Mouse (Mus musculus): ENCODE measurements around the gene Ap4m1.

The Ap4m1 gene

DNA sequence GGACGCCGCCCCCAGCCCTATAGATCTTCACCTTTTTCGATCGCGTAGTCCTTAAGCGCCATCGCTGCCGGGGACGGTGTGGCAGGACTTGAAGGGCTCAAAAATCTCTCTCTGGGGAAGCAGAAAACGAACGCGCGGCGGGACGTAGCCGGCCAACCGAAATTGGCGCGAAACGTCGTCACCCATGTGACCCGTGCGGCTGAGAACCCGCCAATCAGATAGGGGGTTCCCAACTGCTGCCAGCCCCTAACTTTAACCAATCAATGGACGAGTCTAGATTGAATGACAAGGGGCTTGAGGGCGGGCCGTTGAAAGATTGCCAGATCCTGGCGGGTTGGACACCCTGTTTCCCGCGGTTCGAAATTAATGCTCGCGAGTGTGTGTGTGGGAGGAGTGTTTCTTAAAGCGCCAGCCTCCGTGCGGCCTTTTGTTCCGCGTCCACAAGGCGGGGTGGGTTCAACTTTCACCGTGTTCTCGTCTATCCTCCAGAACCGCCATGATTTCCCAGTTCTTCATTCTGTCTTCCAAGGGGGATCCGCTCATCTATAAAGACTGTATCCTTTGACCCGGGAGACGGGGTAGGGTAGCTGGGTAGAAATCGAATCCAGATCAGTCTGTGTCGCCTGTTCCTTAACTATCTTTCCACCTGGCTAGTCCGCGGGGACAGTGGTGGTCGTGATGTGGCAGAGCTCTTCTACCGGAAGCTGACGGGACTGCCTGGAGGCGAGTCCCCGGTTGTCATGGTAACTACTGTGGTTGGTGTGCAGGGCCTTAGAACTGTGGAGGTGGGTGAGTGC is at the start of gene Ap4m1, which contains the start of gene Mcm7:
Ap4m1 (plus strand) TSS at position 308 of the 797 bp plus-strand sequence.
Mcm7 (minus strand) TSS at position 728 of the 797 bp plus-strand sequence.
- DNase-seq (ENCODE audit: low read depth, low spot score), result peak; percentile 96

DNA sequence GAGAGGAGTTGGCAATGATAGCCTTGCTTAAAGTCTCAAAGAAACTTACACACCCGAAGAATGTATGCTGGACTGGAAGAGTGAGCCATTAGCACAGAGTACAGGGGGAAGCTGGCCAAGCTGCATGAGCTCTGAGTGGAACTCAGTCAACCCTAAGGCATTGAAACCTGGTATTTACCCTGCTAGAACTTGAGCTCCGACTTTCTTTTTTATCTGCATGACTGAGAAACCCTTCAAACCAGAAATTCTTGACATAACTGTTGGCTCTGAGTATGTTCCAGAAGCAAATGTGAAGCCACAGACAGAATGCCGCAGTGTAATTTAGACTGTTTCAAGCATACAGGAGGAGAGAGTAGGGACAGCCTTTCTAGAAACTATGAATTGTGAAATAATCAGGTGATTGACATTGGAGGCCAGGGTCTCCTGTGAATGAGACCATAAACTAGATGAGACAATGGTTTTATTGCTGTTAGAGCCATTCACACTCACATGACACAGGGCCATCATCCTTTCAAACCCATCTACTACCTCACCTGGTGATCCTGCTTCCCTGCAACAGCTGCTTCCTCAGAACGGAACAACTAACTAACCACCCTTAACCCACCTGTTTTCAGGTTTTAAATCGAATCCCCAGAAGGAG is 39.3 kb upstream of the Ap4m1 start:
- DNase-seq (ENCODE audit: low read depth, low spot score), result no peak

DNA sequence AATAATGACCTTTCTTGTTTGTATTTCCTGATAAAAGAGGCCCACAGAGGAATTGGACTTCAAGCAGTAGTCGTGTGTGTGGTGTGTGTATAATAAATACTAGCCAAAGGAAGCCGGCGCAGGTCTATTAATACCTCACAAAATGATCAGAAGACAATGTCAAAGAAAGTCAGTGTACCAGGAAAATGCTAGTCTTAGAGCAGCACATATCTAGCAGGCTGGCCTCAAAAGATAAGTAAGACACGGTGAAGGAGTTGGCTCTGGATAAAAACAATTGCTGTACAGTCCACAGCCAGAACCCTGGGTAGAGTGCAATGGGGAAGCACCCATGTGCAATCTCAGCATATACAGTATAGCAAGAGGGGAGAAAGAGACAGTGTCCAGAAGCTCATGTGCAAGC is 34.5 kb upstream of the Ap4m1 start:
- no peak for DNase-seq (ENCODE audit: low read depth, low spot score)

DNA sequence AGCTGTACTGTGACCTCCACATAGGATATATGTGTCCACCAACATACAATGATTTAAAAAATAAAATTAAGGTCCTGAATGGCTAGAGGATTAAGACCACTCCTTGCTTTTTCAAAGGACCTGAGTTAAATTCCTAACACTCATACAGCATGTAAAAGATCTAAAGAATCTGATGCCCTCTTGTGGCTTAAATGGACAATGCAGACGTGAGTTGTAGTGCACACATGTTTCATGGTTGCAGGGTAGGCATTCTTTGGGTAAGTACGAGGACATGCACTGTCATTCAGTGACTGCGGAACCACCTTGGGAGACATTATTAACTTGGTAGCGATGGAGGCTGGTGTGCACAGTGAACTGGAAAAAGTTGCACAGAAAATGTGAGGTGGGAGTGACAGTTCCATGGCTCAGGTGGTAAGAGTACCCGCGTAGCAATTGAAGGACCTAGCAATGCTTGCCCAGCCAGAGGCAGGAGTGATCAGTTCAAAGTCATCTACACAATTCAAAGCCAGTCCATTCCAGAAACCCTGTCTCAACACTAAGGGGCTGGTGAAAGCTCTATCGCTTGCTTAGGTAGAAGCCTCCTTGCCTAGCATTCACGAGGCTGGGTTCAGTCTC is 33.8 kb upstream of the Ap4m1 start:
- peak; percentile 60 for DNase-seq (ENCODE audit: low read depth, low spot score)

DNA sequence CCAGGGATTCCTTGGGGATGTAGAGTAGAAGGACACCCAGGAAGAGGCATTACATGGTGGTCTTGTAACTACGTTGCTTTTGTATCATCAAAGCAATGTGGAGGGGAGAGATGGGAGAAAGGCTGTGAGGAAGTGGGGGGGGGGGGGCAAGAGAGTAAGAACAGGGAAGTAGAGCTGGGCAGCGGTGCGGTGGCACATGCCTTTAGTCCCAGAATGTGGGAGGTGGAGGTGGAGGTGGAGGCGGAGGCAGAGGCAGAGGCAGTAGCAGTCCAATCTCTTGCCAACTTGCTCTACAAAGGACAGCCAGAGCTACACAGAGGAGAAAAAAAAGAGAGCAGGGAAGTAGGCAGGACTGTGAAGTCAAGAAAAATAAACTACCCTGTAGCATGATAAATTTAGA is 33.2 kb upstream of the Ap4m1 start:
- DNase-seq (ENCODE audit: low read depth, low spot score), result no peak

DNA sequence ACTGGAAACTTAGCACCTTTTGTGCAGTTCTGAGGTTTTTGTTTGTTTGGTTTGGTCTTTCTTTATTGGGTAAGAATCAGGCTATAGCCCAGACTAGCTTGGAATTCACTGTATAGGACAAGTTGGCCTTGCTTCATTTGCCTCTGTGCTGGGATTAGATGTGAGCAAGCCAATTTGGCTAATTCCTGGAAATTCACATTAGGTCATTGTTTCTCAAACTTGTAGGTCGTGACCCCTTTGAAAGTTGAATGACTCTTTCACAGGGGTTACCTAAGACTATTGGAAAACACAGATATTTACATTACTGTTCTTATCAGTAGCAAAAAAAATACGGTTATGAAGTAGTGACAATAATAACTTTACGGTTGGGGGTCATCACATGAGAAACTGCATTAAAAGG is 17.4 kb upstream of the Ap4m1 start:
- no peak for DNase-seq (ENCODE audit: low read depth, low spot score)

DNA sequence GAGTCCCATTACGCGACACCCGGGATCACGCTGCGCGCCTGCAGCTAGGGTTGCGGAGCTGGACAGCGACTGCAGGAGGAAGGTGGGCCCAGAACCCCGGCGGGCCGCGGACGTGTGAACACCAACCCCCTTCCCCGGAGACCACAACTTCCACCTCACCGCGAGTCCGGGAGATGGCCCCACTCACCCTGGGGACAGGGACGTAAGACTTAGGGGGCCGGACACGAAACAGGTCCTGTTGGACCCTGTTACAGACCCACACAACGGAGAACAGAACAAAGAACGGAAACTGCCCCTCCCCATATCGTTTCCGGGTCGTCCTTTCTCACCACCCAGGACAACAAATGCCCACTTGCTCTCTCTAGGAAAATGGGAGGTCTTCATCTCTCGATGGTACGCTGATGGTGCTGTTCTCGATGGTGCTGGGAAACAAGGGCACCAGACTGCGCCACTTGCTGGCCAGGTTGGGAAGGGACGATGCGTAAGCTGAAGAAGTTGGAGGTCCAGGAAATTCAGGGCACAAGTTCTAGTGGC is 16.3 kb upstream of the Ap4m1 start, which contains the start of gene Zfp113:
Zfp113 (minus strand) TSS at position 302 of the 534 bp plus-strand sequence.
- peak; percentile 95 for DNase-seq (ENCODE audit: low read depth, low spot score)

DNA sequence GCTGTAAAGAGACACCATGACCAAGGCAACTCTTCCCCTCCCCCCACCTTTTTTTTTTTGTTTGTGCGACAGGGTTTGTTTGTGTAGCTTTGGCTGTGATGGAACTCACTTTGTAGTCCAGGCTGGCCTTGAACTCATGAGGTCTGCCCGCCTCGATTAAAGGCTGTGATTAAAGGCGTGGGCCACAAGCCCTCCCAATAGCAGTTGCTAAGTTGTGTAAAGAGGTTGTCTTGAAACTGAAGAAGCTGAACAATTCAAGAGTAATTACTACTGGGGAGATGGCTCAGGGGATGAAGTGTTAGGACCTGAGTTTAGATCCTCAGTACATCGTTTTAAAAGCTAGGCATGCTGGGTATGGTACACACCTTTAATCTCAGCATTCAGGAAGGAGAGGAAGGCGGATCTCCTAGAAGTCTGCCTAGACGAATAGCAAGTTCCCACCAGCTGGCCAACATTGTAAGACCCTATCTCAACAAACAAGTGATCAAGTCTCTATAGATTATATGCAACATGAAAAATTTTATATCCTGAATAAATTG is 11.5 kb upstream of the Ap4m1 start:
- no peak for DNase-seq (ENCODE audit: low read depth, low spot score)

DNA sequence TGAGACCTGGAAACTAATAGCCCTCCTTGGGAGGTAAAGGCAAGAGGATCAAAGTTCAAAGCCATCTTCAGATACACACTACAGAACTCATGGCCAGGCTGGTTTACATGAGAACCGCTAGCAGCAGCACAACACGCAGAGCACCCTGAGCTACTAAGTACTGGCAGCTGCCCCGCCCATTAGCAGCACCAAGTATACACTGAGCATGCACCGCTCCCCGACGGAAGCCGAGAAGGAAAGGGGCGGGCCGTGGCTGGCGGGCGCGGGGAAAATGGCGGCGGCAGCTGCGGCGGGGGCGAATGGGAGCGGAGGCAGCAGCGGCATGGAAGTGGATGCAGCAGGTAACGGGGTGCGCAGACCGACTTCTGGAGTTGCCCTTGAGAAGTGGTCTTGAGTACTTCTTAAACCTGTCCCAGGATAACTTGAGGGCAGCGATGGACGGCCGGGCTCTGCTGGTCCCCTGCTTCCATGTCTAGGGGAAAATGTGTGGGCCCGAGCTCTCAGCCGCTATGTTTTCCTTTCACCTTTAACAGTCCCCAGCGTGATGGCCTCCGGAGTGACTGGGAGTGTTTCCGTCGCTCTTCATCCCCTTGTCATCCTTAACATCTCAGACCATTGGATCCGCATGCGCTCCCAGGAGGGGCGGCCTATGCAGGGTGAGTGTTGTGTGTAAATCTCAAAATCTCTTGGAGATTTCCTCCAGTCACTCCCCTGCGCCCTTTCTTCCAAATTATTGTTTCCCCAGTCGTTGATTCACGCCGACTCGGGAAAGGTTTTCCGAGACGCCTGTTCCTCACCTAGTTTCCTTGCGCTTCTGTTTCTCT is 10.7 kb upstream of the Ap4m1 start, which contains the start of gene Cops6:
Cops6 (plus strand) TSS at position 230 of the 824 bp plus-strand sequence.
- peak; percentile 87 for DNase-seq (ENCODE audit: low read depth, low spot score)

DNA sequence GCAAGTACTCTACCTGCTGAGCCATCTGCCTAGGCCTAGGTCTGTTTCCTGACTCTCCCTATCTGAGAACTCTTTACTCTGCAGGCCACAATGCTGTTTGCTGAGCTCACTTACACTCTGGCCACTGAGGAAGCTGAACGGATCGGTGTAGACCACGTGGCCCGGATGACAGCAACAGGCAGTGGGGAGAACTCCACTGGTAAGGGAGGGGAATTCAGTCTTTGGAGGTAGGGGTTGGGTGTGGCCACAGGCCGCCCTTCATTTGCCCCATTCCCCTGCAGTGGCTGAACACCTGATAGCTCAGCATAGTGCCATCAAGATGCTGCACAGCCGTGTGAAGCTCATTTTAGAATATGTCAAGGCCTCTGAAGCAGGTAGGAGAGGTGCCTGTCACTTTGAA is 8.8 kb upstream of the Ap4m1 start:
- DNase-seq (ENCODE audit: low read depth, low spot score), result no peak

DNA sequence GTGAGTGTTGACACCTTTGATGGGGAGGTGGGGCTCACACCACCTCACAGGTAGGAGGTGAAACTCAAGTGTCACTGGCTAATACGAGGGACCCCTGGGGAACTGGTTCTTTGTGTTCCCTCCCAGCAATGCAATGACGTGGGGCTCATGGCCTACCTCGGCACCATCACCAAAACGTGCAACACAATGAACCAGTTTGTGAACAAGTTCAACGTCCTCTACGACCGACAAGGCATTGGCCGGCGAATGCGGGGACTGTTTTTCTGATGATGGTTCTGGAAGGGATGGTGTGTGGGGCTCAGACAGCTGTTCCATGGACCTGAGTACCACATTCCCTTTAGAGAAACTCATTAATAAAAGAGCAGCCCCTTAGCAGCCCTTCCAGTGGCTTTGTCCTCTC is 8.2 kb upstream of the Ap4m1 start:
- DNase-seq (ENCODE audit: low read depth, low spot score), result no peak

DNA sequence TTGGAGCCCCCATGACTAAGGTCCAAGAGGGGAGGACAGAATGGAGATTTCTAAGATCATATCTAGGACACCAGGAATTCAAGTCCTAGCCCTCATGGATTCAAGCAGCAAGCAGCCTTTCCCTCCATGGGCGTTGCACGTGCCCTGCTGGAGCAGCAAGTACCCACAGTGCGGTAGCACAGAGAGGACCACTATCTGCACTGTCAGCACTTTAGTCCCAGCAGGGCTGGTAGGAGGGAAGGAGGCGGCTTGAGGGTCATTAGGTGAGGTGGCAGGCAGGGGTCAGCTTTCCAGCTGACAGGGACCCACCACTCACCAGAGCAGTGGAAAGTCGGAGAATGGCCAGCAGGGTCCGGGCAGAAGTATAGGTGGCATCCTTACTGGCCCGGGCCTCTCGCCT is 6.2 kb upstream of the Ap4m1 start:
- no peak for DNase-seq (ENCODE audit: low read depth, low spot score)

DNA sequence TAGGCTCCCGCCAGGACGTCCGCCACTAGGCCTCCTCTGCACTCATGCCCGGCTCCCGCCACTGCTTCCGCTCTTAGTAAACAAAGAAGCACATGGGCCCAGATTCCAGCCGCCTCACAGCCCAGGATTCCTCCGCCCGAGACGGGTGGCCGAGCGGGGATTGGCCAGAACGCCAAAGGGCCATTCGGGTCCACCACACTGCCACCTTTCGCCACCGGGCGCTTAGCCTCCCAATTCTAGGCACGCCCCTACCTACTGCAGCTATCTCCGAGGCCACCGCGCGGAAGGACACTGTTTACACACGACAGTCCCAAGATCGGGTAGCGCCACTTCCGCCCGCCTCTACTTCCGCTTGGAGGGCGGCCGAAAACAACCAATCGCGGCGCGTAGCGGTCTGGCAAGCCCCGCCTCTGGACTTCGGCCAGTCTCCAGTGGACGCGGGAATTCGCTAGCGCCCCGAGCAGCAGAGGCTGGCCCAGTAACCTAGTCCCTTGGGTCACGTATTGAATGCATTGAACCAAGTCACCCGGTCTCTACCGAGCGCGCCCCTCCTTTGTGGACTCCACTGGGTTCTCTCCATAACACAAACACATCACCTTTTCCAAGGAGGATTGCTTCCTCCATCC is 753 bp upstream of the Ap4m1 start:
- peak; percentile 98 for DNase-seq (ENCODE audit: low read depth, low spot score)

DNA sequence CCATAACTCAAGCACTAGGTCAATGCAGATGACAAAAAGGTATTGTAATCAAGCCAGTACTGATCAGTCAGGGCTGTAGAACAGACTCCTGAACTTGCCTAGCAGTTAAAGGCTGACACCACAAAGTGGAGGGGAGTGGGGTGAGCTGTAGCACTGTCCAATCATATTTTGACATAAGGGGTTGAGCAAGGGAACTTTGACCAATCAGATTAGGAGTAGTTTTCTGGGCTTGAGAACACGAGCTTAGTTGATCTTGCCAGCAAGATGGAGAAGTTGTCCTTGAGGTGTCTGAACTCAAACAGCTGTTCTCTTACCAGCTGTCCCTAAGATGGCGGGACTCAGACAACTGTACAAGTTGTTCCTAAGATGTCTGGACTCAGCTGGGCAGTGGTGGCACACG is 1.4 kb downstream of the Ap4m1 start:
- DNase-seq (ENCODE audit: low read depth, low spot score), result no peak

DNA sequence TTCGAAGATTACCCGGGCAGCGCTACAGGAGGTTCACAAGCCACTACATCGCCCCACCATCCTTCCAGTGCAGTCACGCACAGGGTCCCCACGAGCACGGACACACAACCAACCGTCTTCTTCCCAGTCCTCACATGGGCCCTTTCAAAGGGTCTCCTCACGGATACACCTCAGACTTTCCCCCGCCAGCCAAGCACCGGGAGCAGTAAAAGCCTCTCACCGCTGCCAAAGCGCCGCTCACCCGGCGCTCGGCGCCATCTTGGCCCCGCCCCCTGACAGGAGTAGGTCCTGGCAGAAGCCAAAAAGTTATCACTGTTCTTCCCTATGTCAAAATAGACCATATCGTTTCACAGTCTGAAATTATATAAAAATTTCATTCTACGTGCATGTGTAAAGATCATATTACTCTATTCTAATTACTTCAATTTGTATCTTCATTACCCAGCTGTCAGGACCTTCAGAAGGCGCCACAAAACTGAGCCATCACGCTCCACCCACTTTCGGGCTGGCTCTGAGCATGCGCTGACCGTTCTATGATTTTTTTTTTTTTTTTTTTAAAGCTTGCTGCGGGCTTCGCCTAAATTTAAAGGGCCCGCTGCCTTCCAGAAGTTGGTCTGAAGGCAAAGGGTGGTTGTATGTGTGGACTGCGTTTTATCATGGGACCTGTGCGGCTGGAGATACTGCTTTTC is 15.3 kb downstream of the Ap4m1 start, which contains the start of the genes Taf6 and Cnpy4:
Taf6 (minus strand) TSS at position 502 of the 689 bp plus-strand sequence.
Cnpy4 (plus strand) TSS at position 536 of the 689 bp plus-strand sequence.
- peak; percentile 90 for DNase-seq (ENCODE audit: low read depth, low spot score)

DNA sequence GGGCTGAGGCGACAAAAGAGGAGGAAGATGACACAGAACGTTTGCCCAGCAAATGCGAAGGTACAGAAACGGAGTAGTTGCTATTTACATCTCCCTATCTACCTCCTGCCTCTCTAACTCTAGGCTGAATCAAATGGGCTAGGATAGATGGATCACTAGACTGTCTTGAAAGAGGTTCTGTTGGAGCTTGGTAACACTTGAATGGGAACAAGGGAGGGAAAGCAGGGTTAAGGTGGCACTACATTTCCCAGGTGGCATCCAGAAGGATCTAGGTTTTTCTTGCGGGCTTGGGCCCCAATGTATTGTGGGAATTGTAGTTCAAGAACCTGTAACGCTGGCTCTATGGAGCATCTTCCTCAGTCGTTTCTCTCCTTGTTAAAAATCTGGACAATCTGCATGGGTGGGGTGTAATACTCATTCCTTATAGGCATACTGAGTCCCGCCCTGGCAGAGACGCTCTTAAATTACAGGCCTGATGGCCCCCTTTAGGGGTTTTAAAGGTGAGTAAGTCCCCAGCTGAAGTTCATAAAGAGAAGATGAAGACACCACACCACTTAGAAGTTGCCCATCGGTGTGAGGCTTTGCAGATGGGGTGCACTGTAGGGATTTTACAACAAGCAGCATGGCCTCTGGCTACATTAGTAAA is 16.0 kb downstream of the Ap4m1 start:
- DNase-seq (ENCODE audit: low read depth, low spot score), result peak; percentile 77

DNA sequence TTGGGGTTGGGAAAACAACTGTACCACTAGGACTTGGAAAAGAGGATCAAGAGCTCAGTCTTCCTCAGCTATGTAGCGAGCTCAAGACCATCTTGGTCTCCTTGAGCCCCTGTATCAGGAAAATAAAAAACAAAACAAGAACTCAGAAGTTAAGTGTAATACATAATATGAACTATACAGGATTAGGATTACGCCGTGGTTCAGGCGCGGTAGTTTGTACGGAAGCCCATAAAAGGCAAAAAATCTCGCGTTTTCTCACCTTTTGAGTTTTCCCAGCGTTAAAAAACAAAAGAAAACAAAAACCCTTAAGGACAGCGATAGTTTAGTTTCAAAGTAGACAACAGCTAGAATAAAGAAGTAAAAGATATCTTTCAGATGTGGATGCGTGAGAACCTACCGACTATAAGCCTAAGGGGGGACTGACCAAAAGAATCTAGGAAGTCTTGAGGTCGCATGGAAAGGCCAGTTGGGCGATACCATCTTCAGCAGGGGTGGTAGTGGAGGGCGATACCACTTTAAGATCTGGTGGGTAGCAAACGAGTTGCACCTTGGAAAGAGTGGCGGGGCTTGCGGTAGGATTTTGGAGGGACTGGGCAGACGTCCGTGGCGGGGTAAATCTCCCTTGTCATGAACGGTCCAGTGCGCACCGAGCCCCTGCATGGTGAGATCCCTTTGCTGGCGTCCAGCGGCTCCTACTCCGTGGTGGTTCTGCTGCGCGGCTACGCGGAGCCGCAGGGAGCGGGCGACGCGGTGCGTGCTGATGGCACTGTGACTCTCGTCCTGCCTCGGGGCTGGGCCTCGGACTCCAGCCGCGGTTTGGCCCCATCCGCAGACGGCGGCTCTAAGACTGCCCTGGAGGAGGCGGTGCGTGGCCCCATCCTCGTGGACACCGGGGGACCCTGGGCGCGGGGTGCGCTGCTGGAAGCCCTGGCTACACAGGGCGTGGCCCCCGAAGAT is 22.2 kb downstream of the Ap4m1 start, which contains the start of gene Mblac1:
Mblac1 (plus strand) TSS at position 544 of the 957 bp plus-strand sequence.
- DNase-seq (ENCODE audit: low read depth, low spot score), result peak; percentile 95

DNA sequence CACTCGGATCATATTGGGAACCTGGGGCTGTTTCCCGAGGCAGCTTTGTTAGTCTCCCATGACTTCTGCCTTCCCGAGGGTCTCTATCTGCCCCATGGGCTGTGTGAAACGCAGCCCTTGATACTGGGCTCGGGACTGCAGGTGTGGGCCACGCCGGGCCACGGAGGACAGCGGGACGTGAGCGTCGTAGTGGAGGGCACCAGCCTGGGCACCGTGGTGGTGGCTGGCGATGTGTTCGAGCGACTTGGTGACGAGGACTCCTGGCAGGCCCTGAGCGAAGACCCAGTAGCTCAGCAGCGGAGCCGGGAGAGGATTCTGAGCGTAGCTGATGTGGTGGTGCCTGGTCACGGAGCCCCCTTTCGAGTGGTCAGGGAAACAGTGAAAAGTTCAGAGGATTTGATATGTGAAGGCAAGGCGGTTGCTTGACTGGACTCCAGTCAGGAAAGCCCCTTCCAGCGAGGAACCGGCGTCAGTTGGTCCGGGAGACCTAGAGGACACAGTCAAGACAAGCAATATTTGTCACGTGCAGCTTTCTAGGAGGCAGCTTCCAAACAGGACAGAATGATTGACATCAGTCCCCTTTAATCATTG is 23.0 kb downstream of the Ap4m1 start:
- DNase-seq (ENCODE audit: low read depth, low spot score), result peak; percentile 39
